Mouse (Mus musculus) heart, adult 2 months (tissue): ENCODE data around the gene Ddx54.
A peak's percentile ranks its signal among the peaks of the same experiment; 100 is the strongest.

Source experiments
- CTCF ChIP-seq: fragments of 200-600 bp; IDR thresholded peaks from 2 replicates; pipeline ENCODE4 v1.8.1; 2022; ENCODE audit warnings: antibody characterized with exemption, mild to moderate bottlenecking, moderate library complexity
- EP300 ChIP-seq: fragments of 200-500 bp; IDR thresholded peaks from 2 replicates; pipeline ENCODE4 v1.6.1; 2011; ENCODE audit warnings: low read depth, low read length, control low read depth; ENCODE audit not compliant: insufficient read depth
- POLR2A ChIP-seq: fragments of 200-500 bp; IDR thresholded peaks from 2 replicates; pipeline ENCODE4 v1.6.1; 2011; ENCODE audit warnings: mild to moderate bottlenecking, low read depth, low read length, control low read depth; ENCODE audit not compliant: insufficient read depth

GRCm38 (mm10) chr5:120587616-120587926, 25.0 kb upstream of the Ddx54 start:
- 0 out of 2 replicates have a peak, but pooled peaks have one; percentile 14 for TF ChIP-seq POLR2A
- no peak for TF ChIP-seq CTCF
- 0 out of 2 replicates have a peak, but pooled peaks have one; percentile 19 for TF ChIP-seq EP300
